Mouse (Mus musculus): ENCODE data around the gene Med27. TPM values are rescaled to one million over a fixed set of nuclear protein-coding genes. Genes with fewer than 3 reads are reported as not detected.

The Med27 gene
- polyA plus RNA-seq, 2 experiments from 2014 or later, result 30.7 to 32.3 TPM

DNA sequence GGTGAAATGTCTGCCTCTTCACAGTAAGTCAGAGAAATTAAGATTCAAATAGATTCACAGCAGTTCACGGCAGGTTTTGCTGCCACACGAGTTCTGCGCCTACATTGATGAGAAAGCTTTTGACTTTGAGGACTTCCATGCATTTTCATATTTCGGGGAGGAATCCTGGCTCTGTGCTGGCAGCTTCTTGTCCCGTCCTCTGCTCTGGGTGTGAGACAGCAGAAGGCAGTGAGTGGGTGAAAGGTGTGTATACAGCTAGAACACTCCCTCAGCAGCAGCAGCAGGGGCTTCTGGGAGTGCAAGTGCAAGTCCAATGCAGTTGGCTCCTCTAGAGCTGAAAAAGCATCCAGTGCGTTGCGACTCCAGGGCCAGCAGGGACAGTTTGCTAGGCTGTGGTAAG lies 53.6 kb downstream of the Med27 start:
- no peak for ATAC-seq

DNA sequence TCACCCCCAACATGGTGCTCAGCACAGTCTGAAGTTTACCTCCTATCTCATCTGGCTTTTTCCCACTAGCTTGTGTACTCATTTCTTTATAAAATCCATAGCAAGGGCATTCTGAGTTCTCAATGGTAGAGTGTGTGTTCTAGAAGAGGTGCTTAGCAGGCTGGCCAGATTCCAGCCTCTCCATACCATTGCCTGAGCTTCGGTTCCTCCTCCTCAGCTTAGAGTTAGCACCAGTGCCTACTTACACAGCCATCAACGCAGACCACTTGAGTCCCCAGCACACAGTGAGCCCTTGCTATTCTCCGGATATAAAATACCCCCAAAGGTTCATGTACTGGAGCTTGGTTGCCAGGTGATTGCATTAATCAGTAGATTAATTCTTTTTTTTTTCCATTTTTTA lies 54.2 kb downstream of the Med27 start:
- ATAC-seq, result no peak

DNA sequence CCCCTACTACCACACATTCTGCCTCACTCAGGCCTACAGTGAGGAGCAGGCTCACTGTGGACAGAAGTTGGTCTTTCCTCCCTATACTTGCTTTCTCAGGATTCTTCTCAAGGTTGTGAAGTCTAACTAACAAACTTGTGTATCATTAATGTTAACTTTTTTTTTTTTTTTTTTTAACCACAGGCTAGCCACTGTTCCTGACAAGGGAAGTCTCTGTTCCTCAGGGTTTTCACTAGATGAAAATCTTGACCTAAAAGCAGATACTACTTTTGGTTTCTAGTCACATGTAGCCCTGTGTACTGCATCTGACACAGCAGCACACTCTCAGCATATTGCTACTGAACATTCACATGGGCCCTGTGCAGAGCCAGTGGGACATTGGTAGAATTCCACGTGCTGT lies 55.2 kb downstream of the Med27 start:
- no peak for ATAC-seq

DNA sequence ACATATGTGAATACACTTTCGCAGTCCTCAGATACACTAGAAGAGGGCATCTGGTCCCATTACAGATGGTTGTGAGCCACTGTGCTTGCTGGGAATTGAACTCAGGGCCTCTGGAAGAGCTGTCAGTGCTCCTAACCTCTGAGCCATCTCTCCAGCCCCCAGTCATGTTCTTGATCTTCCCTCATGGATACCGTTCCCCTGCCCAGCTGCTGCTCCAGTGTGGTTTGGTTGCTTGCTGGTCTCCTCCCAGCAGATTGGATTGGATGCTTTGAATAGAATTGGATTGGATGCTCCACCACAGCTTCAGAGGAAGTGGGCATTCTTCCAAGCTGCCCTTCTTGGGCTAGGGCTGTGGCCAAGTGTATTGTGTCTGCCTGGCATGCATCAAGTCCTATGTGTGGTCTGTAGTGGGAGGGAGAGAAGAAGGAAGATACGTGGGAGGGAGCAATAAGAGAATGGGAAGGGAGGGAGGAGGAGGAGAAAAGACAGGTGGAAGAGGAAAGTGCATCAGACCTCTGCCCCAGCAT lies 56.0 kb downstream of the Med27 start:
- no peak for ATAC-seq

DNA sequence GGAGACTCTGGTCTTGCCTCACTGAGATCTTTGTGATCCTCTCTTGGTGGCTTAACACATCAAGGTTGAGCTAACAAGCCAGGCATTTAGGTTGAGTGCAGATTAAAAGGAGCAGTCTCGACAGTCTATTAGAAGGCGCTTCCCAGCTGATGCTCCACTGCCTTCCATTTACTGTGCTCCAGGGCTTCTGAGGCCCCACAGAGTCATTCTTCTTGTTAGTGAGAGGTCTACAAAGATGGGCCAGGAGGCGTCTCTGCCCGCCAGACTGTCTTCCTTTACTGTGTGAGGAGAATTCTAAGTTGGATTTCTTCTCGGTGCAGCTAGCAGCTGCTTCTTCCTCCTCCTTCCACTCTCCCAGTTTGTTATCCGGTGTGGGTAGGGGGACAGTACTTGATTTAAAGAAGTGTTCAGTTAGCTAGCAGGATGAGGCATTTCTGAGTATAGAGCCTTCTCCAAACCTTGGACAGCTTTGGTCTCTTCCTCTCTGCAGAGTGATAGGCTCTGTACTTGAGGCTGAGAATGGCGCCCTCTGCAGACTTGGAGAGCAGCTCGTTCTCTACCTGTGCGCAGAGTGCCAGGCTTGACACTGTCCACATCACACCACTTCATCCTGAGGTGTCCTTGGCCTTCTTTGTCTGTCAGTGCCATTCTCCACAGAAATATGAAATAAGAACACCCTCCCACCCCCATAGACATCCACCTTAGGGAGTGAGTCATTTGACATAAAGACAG lies 57.3 kb downstream of the Med27 start:
- no peak for ATAC-seq

DNA sequence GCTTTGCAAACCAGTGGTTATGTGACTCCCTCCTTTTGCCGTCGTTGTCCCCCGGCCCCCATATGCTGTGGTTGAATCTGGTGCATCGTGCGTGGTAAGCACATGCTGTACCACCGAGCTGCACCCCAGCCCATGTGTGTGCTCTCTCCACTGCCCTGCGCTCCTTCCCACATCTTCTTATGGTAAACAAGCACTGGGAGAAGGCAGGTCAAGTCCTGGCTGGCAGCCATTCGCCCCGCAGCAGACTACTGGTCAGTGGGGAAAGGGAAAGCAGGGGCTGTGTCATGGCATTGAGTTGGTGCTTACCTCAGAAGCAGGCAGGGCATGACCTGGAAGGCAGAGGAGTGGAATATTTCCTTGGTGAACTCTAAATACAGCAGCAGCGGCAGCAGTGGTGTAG lies 58.3 kb downstream of the Med27 start:
- ATAC-seq, result no peak

DNA sequence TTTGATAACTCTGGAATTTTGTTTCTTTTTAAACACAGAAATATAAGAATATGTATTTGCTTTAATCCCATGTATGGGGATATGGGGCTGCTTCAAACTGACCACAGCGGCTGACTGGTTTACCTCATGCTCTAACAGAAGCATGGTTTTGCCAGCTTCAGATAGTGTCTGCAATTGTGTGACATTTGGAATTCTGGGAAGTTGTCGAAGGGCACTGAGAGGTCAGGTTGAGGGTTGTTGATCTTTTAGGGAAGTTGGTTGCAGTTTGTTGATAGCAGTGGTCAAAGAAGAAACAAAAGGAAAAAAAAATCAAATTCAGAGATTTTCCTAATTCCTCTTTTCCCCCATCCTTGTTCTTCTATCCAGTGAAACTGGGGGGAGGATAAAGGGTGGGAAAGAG lies 59.2 kb downstream of the Med27 start:
- ATAC-seq, result no peak

DNA sequence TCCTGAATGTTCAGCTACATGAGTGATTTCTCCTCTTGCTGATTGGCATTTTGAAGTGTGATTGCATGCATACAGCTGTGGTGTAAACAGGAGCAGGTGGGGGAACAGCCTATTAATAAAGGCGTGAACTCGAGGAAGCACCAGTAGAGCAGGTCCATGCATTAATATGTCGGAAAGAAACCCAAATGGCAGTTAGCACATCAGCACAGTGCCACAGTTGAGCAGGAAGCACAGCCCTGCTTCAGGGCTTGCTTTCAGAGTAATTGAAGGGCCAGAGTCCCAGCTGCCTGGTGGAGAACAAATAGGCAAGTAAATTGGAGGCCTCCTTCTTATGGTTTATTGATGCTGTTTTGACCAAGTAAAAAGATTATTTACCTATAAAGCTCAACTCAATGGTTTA lies 60.7 kb downstream of the Med27 start:
- ATAC-seq, result no peak

DNA sequence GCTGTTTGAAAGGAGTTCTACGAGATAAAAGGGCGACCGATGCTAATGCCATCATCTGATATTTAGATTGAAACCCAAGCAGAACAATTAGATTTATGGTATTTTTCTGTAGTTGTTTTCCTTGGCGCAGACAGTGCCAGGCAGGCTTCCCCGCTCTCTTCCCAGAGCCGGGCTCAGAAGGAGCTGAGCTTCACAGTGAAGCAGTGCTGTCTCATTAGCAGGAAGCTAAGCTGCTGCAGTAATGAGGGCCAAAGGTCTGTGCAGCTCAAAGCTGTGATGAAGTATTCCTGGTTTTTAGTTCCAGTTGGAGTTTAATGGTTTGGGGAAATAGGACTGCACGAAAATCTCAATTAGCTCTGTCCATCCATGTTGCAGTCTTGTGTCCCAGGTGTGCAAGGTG lies 61.1 kb downstream of the Med27 start:
- no peak for ATAC-seq

DNA sequence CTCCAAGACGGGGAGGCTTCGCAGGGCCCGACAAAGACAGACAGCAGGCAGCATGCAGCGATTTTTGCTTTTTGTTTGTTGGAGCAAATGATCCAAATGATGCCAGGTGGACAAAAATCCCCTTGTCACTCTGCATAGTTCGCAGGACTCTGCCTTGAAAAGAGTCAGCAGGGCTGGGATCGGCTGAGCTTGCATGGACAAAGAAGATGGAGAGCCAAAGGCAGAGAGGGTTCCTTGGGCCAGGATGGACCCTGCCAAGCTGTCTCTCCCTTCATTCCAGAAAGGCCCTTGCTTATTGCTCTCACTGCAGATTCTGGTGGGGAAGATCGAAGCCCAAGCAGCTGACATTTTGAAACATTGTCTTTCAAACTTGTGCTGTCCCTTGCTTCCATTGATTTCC lies 64.3 kb downstream of the Med27 start:
- no peak for ATAC-seq

DNA sequence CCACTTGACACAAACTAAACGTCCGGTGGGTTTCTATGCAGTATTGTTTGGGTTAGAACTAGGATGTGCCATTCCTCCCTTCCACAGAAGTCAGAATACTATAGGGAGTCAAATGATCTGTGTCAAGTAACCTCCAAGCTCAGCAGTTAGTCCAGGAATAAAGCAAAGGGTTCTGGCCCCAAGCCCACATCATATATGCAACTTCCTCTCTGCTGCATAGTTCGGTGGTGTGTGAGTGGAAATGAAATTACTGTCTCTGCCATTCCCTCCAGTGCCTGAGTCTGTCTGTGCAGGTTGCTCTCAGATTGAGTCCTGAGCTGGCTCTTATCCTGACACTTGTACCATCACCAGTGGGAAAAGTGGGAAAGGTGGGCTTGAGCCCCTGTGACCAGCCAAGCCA lies 65.8 kb downstream of the Med27 start:
- ATAC-seq, result no peak

DNA sequence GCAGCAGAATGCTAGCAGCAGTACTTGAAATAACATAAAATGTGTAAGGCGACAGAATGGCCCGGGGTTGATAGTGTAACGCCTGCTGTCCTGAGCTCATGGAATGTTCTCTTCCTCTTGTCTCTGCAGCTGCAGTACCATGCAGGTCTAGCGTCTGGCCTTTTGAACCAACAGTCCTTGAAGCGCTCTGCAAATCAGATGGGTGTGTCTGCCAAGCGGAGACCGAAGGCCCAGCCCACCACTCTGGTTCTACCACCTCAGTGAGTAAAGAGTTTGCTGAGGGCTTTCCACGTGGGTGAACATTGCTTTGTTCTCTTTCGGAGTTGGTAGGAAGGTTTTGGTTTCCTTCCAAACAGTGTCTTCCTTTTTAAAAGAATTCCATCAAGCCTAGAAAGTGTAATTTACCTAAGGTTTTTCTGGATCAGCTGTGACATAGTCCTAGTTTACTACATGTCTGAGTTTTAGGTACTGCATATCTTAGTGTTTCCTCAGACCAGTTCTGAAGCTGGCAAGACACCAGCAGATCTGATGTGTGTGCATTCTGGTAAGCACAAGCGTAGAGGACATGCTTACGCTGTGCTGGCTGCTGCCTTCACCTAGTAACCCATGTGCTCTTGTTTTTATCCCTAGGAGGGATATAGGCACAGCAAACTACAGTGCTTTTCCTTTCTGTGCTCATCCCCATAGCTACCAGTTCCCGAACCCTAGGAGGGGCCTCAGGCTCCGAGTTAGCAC lies 66.8 kb downstream of the Med27 start:
- ATAC-seq, result no peak

DNA sequence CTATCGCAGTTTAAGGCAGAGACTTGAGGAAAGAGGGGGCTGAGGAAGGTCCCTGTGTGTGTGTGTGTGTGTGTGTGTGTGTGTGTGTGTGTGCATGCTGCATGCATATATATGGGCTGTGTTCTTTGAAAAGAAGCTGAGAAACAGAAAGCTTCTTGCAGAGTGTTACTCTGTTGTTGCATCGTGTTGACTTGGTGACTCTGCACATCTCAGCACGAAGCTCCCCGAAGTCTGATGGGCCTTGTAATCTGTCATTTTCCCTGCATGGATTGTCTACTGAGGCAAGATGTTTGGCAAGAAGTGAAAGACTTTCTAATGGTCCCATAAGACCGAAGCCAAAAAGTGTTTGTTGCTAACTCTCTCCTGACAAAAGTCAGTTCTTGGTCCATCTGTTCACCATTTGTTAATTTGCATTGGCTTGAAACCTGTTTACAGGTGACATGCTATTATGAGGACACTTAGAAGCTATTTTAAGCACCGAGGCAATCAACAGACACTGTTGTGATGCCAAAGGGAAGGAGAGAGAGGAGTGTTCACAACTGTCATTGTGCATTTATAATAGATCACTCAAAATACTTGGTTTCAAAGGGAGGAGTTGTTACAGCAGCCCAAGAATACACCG lies 68.3 kb downstream of the Med27 start:
- ATAC-seq, result no peak

DNA sequence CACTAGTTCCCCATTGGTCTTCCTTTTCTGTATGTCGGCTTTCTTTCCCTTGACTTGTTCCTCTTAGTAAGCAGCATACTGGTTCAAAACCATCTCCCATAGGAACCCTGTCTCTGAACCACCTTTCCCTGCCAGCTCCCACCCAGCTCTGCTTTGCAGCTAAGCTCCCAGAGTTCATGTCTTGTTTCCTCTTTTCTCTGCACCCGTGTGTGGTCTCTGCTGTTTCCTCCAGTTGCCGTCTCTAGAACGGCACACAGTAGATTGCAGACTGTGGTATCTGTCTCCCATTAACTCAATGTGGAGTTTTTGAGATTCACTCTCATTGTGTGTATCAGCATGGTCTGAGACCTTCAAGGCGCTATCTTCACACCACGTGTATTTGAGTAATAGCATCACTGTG lies 71.9 kb downstream of the Med27 start:
- ATAC-seq, result no peak

DNA sequence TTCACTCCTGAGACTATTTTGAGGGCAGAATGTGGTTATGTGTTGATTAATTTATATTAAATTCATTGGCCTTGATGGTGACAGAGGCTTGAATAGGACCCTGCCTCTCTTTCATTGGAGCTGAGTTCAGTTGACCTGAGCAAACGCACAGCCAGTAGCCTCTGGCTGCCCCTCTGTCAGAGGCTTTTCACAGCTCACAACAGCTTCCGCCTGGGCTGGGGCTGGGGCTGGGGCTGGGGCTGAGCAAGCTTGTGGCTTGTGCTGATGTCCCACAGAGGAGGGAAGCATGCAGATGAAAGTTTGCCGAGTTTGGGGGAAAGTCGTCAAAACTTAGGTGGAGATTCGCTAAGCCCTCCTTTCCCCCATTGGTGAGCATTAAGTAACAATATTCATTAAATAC lies 72.8 kb downstream of the Med27 start:
- no peak for ATAC-seq

DNA sequence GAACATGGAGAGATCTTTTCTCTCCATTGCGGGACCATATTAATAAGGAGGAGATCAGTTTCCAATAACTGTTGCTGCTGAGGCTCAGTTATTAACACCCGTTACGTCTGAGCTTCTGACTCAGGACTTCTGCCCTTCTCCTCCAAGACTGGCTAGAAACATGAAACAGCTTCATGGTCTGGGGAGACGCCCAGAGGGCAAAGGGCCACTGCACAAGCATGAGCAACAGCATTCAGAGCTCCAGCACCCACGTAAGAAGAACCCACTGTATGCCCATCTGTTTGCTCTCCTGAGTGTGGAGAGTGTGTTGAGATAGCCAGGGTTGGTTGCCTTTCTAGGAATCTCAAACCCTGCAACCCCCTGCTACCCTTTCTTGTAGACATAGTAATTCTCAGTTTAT lies 73.3 kb downstream of the Med27 start:
- ATAC-seq, result no peak

DNA sequence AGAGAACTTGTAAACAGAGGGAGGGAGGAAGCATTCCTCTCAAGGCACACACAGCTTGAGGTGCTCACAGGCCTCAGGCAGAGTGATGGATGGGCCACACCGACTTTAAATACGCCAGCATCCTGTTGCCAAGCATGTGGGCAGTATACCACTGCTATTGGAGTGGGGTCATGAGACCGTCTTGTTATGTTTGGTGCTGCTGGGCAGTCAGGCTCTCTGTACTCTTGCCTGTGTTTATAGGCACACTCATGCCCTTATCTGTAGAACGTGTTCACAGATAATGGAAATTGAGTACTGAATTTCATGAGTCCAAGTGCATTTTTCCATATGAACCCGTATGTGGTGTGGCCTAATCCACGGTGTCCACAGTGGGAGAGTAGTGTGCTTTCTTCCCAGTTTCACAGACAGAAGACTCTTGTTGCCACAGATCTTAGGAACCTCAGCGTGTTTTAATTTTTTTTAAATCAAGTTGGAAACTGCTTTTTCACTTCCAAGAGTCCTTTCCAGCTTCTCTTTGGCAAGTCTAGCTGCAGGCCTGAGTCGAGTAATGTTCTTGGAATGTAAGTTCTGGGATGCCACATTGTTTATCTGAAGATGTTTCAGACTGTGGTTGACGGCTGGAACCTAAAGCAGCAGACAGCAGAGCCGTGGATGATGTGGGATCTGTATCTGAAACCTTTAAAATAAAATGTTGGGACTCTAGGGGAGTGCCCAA lies 75.7 kb downstream of the Med27 start:
- ATAC-seq, result no peak

DNA sequence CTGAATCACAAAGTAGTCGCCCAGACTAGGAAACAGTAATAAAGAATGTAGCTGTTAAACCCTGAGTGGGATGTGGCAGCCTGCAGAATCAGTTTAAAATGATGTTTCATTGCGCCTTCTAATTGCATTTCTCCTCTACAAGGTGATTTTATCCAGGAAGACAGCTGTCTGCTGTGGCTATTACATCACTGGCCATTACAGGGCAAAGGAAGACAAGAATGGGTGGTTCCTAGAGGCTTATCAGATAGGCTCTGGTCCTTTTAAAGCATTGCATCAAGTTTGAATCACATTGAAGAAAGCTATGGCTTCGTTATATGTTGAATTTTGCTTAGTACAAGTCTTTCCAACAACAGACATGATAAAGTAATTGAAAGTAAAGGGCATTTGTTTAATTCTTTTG lies 76.4 kb downstream of the Med27 start:
- ATAC-seq, result no peak

DNA sequence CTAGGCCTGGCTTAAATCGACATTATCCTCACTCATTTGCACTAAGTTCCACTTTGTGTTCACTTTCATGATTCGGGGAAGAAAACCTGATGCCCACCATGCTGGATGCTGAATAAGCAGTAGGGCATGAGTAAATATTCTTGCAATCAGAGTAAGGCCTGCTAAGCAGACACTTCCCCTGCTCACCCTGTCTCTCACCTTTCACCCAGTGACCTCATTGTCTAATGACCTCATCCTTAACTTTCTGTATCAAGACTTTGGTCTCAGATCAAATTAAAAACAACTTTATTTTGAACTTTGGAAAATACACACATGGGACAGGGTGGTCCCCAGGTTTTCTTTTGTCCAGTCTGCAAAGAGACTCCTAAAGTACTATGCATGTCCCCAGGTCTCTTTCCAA lies 78.8 kb downstream of the Med27 start:
- no peak for ATAC-seq

DNA sequence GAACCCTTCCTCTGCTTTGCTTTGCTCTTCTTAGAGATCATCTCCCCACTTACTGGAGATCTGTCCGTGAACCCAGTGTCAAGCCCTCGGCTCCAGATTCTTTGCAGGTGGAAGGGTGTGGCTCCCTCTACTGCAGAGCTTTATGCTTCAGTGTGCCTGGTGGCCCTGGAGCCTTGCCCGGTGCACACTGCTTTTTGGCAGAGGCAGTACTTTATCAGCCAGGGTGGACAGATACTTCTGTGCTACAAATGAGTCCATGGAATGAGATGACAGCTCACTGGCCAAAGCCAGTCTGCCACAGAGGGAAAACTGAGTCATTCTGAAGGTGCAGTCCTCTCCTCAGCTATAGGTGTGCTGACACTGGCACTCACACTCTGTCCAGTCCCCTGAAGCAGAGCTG lies 80.1 kb downstream of the Med27 start:
- no peak for ATAC-seq

DNA sequence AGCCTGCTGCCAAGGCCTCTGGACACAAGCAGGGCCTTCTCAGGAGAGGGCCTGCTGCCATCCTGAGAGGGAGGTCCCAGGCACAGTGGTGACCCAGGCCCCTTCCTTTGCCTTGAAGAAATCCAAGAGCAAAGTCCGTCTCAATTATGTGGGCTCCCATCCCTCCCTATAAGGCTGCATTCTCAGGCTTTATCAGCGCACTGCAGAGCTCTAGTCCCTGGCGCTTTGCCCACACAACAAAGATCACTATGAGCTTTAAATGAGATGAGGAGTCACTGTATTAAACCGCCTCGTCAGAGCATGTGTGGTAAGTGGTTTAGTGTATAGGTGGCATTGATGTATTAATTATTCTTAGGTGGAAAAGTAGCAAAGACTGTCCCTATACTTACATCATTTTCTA lies 85.9 kb downstream of the Med27 start:
- ATAC-seq, result no peak

DNA sequence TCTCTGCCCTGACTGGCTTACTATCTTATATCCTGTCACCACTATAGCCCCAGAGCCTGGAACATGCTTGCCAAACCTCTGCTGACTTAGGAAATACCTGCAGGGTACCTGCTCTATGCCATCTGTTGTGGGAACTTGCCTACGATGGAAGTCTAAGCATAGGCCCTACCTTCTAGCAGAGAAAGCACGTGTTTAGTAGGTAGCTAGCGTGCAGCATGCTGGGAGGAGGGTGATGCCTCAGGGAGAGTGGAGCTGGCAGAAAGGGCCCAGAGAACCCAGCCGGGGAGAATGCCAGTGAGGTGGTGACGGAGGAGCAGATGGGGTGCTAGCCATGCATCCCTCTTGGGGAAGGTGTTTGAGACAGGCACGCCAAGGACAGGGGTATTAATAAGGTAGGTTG lies 89.8 kb downstream of the Med27 start:
- no peak for ATAC-seq

DNA sequence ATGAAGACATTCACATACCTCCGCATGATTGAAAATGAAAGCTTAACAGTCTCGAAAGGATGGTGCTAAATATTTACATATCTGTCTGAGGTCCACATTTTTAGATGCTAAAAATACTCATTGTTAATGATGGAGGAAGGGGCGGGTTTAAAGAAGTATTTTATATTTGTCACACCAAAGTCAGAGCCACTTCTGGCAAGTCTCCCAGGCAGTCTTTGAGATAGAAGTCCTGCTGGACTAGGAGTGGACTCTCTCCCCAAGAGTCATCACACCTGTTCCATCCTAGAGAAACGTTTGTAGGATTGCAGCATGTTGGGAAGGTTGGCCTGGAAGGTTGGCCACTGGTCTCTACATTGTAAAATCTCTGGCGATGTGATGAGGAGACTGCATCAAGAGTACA lies 90.5 kb downstream of the Med27 start:
- ATAC-seq, result no peak

Measured in CD4-positive, CD25-positive, alpha-beta regulatory T cell, adult 4 months (primary cell).